Mouse (Mus musculus) limb, embryonic 13.5 days (tissue): ENCODE results near the gene Gucy1b2. TPM values are rescaled to one million over a fixed set of nuclear protein-coding genes. Genes with fewer than 3 reads are reported as not detected.

Experiments
- ATAC-seq: fragments of 200-750 bp; cut with Nextera tagmentation; 2 replicates; pipeline ENCODE4 v1.8.0; 2017; ENCODE audit warnings: low read depth, moderate number of reproducible peaks, moderate TSS enrichment; ENCODE audit not compliant: low FRiP score
- H3K27ac ChIP-seq: fragments of 300-500 bp; sonication (generic); 2 replicates; pipeline ENCODE4 v1.5.1; 2015; ENCODE audit warnings: inconsistent platforms, mild to moderate bottlenecking, moderate library complexity
- H3K27me3 ChIP-seq: fragments of 300-500 bp; sonication (generic); 2 replicates; pipeline ENCODE4 v1.6.1; 2015; ENCODE audit warnings: mild to moderate bottlenecking, inconsistent platforms
- H3K36me3 ChIP-seq: fragments of 300-500 bp; sonication (generic); 2 replicates; pipeline ENCODE4 v1.6.1; 2015; ENCODE audit warnings: inconsistent platforms, mild to moderate bottlenecking, moderate library complexity
- H3K4me1 ChIP-seq: fragments of 300-500 bp; sonication (generic); 2 replicates; pipeline ENCODE4 v1.6.1; 2015; ENCODE audit warnings: inconsistent platforms
- H3K4me2 ChIP-seq: fragments of 300-500 bp; sonication (generic); replicated peaks from 2 replicates; pipeline ENCODE4 v1.6.1; 2015; ENCODE audit warnings: inconsistent platforms, mild to moderate bottlenecking, moderate library complexity
- H3K4me3 ChIP-seq: fragments of 300-500 bp; sonication (generic); 2 replicates; pipeline ENCODE4 v1.5.1; 2015; ENCODE audit warnings: moderate library complexity, mild to moderate bottlenecking, inconsistent platforms
- H3K9ac ChIP-seq: fragments of 300-500 bp; sonication (generic); 2 replicates; pipeline ENCODE4 v1.6.1; 2015; ENCODE audit warnings: mild to moderate bottlenecking, inconsistent platforms
- H3K9me3 ChIP-seq: fragments of 300-500 bp; sonication (generic); 2 replicates; pipeline ENCODE4 v1.6.1; 2016; ENCODE audit warnings: inconsistent platforms
- WGBS: fragments of 180-500 bp; shearing (Covaris S2); methylation state at CpG from one replicate; pipeline ENCODE4 v1.1.7; 2015; 5-methylcytosine and 5-hydroxymethylcytosine counted together
- polyA plus RNA-seq: library from polyadenylated mRNA; unstranded; fragments of >200 nt; fragmentation: Nextera tagmentation; extraction: Ambion mirVana; gene quantifications from 2 replicates; pipeline ENCODE4 v1.2.1, GENCODE M21; 2015

Gene Gucy1b2
- polyA plus RNA-seq, 1 experiment from 2014 or later: 0.71 TPM

DNA sequence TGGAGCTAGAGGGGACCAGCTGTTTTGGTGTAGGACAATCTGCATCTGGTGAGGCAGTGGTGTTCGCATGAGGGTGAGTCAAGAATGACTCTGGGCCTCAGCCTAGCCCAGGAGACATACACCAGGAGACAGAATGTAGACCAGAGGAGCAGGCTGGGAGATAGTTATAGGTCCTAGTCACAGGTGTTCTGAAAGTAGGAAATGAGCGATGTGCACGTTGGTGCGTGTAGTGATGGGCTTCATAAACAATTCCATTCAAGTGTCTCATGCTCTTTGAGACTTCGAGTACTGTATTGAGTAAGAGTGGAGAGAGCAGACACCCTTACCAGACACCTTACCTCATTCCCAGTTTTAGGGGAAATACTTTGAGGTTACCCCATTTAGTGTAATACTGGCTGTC lies 102.3 kb downstream of the Gucy1b2 start:
- H3K4me3 ChIP-seq: no peak overlapping the region
- H3K4me1 ChIP-seq: peaks cover 15% of the 10 kb centered on the region
- 85% methylated on average over 5 of the region's 5 CpGs for WGBS

GRCm38 (mm10) chr14:62353372-62353771 lies 102.7 kb downstream of the Gucy1b2 start:
- WGBS: 84% methylated on average over 9 of the region's 9 CpGs
- Histone ChIP-seq H3K36me3 (peaks cover 10% of the 10 kb centered on the region; the same call in 1 of the 2 replicates), H3K27ac (no peak overlapping the region), H3K27me3 (no peaks in the 10 kb centered on the region), H3K4me1 (peaks cover 15% of the 10 kb centered on the region), H3K4me3 (no peak overlapping the region), H3K9me3 (no peaks in the 10 kb centered on the region), H3K9ac (no peak overlapping the region), H3K4me2 (no peak overlapping the region)
- ATAC-seq: no peak

More for the DNA sequence above, 102.3 kb downstream of the Gucy1b2 start:
- Histone ChIP-seq H3K9me3 (no peaks in the 10 kb centered on the region), H3K9ac (no peak overlapping the region), H3K27ac (no peak overlapping the region), H3K36me3 (peaks cover 10% of the 10 kb centered on the region; the same call in 1 of the 2 replicates), H3K27me3 (no peaks in the 10 kb centered on the region), H3K4me2 (no peak overlapping the region)
- ATAC-seq: no peak

GRCm38 (mm10) chr14:62350890-62351289 lies 105.2 kb downstream of the Gucy1b2 start:
- H3K4me2 ChIP-seq: no peak overlapping the region
- ATAC-seq: no peak
- H3K36me3 ChIP-seq: peaks cover 10% of the 10 kb centered on the region; the same call in 1 of the 2 replicates
- no peak overlapping the region for H3K27ac ChIP-seq
- no peak overlapping the region for H3K4me3 ChIP-seq
- no peaks in the 10 kb centered on the region for H3K27me3 ChIP-seq
- WGBS: 85% methylated on average over 3 of the region's 3 CpGs
- H3K4me1 ChIP-seq: peaks cover 17% of the 10 kb centered on the region
- no peaks in the 10 kb centered on the region for H3K9me3 ChIP-seq
- H3K9ac ChIP-seq: no peak overlapping the region

GRCm38 (mm10) chr14:62350186-62350585 lies 105.9 kb downstream of the Gucy1b2 start:
- Histone ChIP-seq H3K4me3 (no peak overlapping the region), H3K9ac (no peak overlapping the region), H3K9me3 (no peaks in the 10 kb centered on the region), H3K36me3 (peaks cover 10% of the 10 kb centered on the region; the same call in 1 of the 2 replicates), H3K27ac (no peak overlapping the region), H3K4me2 (no peak overlapping the region), H3K4me1 (peaks cover 17% of the 10 kb centered on the region), H3K27me3 (no peaks in the 10 kb centered on the region)
- no peak for ATAC-seq
- WGBS: 58% methylated on average over 4 of the region's 4 CpGs

GRCm38 (mm10) chr14:62349786-62350185 lies 106.3 kb downstream of the Gucy1b2 start:
- no peak for ATAC-seq
- no peak overlapping the region for H3K27ac ChIP-seq
- 37% methylated on average over 5 of the region's 5 CpGs for WGBS

DNA sequence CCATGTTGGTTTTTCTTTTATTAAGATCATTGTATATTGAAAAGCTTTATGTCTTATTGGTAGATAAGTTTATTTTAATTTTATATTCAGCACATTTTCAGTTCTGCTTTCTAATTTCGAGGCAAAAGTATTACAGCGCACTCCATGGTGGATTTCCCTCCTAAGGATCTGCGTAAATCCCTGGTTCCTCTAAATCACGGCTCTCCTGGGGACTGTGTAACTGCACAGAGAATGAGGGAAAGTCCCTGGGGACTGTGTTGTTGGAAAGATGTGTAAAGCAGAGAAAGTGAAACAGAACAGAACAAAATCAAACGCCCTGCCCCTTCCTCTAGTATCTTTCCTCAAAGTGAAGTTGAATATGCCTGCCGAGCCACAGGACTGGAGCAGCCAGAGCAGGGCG lies 109.0 kb downstream of the Gucy1b2 start:
- H3K9me3 ChIP-seq: no peaks in the 10 kb centered on the region
- peaks cover 21% of the 10 kb centered on the region for H3K4me1 ChIP-seq
- H3K4me3 ChIP-seq: no peak overlapping the region
- ATAC-seq: no peak
- H3K9ac ChIP-seq: no peak overlapping the region
- H3K27ac ChIP-seq: no peak overlapping the region
- no peak overlapping the region for H3K4me2 ChIP-seq
- H3K27me3 ChIP-seq: no peaks in the 10 kb centered on the region
- WGBS: 67% methylated on average over 7 of the region's 7 CpGs
- H3K36me3 ChIP-seq: peaks cover 5% of the 10 kb centered on the region; the same call in 1 of the 2 replicates

More at GRCm38 (mm10) chr14:62349786-62350185, 106.3 kb downstream of the Gucy1b2 start:
- Histone ChIP-seq H3K4me1 (peaks cover 17% of the 10 kb centered on the region), H3K36me3 (peaks cover 10% of the 10 kb centered on the region; the same call in 1 of the 2 replicates), H3K9me3 (no peaks in the 10 kb centered on the region), H3K27me3 (no peaks in the 10 kb centered on the region), H3K9ac (no peak overlapping the region), H3K4me3 (no peak overlapping the region), H3K4me2 (no peak overlapping the region)

DNA sequence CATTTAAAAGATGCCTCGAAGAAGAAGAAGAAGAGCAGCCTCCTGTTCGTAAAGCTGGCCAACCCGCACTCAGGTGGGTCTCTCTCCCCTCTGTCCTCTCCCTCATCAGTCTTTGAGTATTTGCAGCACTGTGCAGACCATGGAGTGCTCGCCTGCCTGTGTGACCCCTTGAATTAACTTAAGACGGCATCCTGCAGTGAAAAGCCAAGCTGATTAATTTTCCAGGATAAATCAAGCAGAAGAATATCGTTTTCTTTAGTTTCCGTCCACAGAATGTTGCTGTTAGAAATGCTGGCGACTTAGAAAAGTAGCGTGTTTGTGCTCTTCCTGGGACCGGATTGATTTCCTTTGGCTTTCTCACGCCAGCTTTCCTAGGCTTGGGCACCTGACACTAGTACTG lies 109.5 kb downstream of the Gucy1b2 start:
- H3K4me2 ChIP-seq: no peak overlapping the region
- no peak overlapping the region for H3K9ac ChIP-seq
- H3K9me3 ChIP-seq: no peaks in the 10 kb centered on the region
- no peak overlapping the region for H3K4me3 ChIP-seq
- ATAC-seq: no peak
- 73% methylated on average over 11 of the region's 11 CpGs for WGBS
- no peak overlapping the region for H3K27ac ChIP-seq
- H3K4me1 ChIP-seq: peaks cover 21% of the 10 kb centered on the region
- peaks cover 5% of the 10 kb centered on the region; the same call in 1 of the 2 replicates for H3K36me3 ChIP-seq
- H3K27me3 ChIP-seq: no peaks in the 10 kb centered on the region

Other genes with a start within 250 kb of the Gucy1b2 start
- gene Rnaseh2b, start 163.7 kb downstream of the Gucy1b2 start, polyA plus RNA-seq: 56.9 and 57.3 TPM in 2 replicates
- gene Dleu7, start 163.2 kb downstream of the Gucy1b2 start, polyA plus RNA-seq: 1.6 TPM in 2 replicates
- gene Fam124a, start 99.4 kb upstream of the Gucy1b2 start, polyA plus RNA-seq: 2.1 and 2.4 TPM in 2 replicates
- gene Gm4131, start 110.6 kb upstream of the Gucy1b2 start, polyA plus RNA-seq: 0.20 TPM in 1 of 2 replicates, not detected in the other
- gene Serpine3, start 207.4 kb upstream of the Gucy1b2 start, polyA plus RNA-seq: not detected in 2 replicates